Mouse (Mus musculus) E14TG2a.4 (cell line): Measurements from ENCODE around the gene Zfr.

ENCODE experiments used
- H3K27me3 ChIP-seq: 2 replicates; pipeline ENCODE4 v1.6.1; 2014; ENCODE audit warnings: low read length, control low read depth; ENCODE audit not compliant: insufficient read depth
- H3K36me3 ChIP-seq: 2 replicates; pipeline ENCODE4 v1.6.1; 2014; ENCODE audit warnings: low read length, control low read depth; ENCODE audit not compliant: insufficient read depth
- H3K4me1 ChIP-seq: replicated peaks from 2 replicates; pipeline ENCODE4 v1.6.1; 2014; ENCODE audit warnings: low read depth, low read length, control low read depth
- H3K4me3 ChIP-seq: replicated peaks from 2 replicates; pipeline ENCODE4 v1.5.1; 2014; ENCODE audit warnings: mild to moderate bottlenecking, low read length
- H3K9me3 ChIP-seq: 2 replicates; pipeline ENCODE4 v1.6.1; 2014; ENCODE audit warnings: low read length, control low read depth
- CTCF ChIP-seq: conservative IDR thresholded peaks from 2 replicates; pipeline ENCODE4 v1.5.1; 2014; ENCODE audit warnings: low read length
- NANOG ChIP-seq: IDR thresholded peaks from 2 replicates; pipeline ENCODE4 v1.6.1; 2014; ENCODE audit warnings: borderline replicate concordance, low read length, mixed read lengths
- POU5F1 ChIP-seq: IDR thresholded peaks from 2 replicates; pipeline ENCODE4 v1.6.1; 2014; ENCODE audit warnings: low read length, borderline replicate concordance

Gene Zfr

DNA sequence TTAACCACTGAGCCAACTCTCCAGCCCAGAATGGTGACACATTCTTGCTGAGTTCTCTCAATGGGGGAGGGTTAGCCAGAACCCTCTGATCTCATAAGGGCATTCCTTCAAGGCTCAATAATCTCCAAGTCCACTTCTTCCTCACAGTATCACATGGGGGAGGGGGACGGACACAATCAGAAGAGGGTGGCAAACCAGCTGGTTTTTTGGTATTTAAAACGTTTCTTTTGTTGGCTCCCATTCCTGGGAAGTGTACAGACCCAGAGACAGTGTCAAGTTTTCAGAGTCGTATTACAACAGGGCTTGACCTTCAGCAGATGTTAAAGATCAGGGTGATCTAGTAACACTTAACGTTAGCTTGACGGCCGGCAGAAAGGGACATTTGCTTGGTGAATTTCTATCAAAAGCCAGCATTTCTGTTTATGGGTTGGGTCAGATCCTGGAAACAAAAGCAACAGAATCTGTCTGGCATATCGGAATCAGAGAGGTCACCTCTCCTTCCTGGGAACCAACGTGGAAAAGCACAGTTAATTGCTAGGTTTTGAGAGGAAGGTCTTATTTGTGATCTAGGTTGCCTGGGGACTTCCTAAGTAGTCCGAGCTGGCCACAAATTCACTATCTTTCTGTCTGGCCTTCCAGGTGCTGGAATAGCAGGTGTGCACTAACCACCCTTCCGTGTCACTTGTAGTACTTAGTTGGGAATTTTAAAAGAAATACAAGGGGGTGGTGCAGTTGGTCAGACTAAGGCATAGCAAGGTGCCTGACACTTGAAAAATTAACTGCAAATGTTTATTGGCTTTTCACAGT, 86.1 kb downstream of the Zfr start:
- Histone ChIP-seq H3K4me3 (peak overlapping the region; percentile 95), H3K36me3 (peaks cover 8% of the 10 kb centered on the region), H3K9me3 (no peaks in the 10 kb centered on the region), H3K27me3 (no peaks in the 10 kb centered on the region), H3K4me1 (peaks cover 73% of the 10 kb centered on the region)
- no peak for TF ChIP-seq POU5F1
- peak; percentile 95 for TF ChIP-seq NANOG
- no peak for TF ChIP-seq CTCF

- Histone ChIP-seq H3K36me3 (peaks cover 8% of the 10 kb centered on the region), H3K27me3 (no peaks in the 10 kb centered on the region), H3K4me3 (peak within 1 kb of the TSS; percentile 95), H3K9me3 (no peaks in the 10 kb centered on the region), H3K4me1 (peaks cover 78% of the 10 kb centered on the region)
- TF ChIP-seq POU5F1 = no peak
- no peak for TF ChIP-seq CTCF
- TF ChIP-seq NANOG = no peak
Observed at GRCm38 (mm10) chr15:12204319-12205159, 86.9 kb downstream of the Zfr start, which contains the start of gene Mtmr12. TSS of gene Mtmr12 (plus strand) at chr15:12205028.

DNA sequence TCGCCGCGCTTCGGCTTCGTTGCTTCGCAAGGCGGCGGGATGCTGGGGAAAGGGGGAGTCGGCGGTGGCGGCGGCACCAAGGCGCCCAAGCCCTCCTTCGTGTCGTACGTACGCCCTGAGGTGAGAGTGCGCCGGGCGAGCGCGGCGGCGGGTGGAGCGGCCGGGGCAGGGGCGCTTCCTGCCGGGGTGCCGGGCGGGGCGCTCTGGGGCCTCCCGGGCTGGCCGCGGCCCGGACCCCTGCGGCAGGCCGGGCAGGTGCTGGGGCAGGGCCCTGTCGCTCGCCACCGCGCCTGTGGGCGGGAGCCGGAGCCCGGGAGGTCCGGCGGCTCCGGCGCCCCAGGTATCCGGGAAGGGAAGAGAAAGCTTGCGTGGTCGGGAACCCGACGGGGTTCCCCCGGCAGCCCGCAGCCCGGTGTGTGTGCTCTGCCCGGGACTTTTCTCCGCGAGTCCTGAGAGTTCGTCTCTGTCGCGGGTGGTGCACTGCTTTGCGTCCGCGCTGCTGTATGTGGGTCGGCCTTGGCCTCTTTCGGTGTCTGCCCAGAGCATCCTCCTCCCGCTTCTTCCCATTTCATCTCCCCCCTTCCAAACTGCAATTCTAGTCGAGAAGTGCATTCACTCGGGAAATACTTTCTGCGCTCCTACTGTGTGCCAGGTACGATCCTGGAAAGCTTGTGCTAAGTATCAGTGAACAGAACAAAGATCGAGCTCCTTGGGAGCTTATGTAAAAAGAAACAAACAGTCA, 87.7 kb downstream of the Zfr start:
- H3K36me3 ChIP-seq = peaks cover 8% of the 10 kb centered on the region
- no peak for TF ChIP-seq POU5F1
- no peak for TF ChIP-seq CTCF
- TF ChIP-seq NANOG = no peak
- H3K4me3 ChIP-seq = peak overlapping the region; percentile 95
- peaks cover 78% of the 10 kb centered on the region for H3K4me1 ChIP-seq
- no peaks in the 10 kb centered on the region for H3K27me3 ChIP-seq
- H3K9me3 ChIP-seq = no peaks in the 10 kb centered on the region

- TF ChIP-seq CTCF (no peak), NANOG (no peak), POU5F1 (no peak)
- H3K4me1 ChIP-seq = peaks cover 80% of the 10 kb centered on the region
- H3K4me3 ChIP-seq = peak overlapping the region; percentile 95
- H3K36me3 ChIP-seq = peaks cover 8% of the 10 kb centered on the region
- H3K9me3 ChIP-seq = no peaks in the 10 kb centered on the region
- H3K27me3 ChIP-seq = no peaks in the 10 kb centered on the region
Observed at GRCm38 (mm10) chr15:12205902-12206645, 88.4 kb downstream of the Zfr start.

- H3K36me3 ChIP-seq = peaks cover 13% of the 10 kb centered on the region
- H3K27me3 ChIP-seq = no peaks in the 10 kb centered on the region
- no peak for TF ChIP-seq CTCF
- peak; percentile 56; the same call in 1 of the 2 replicates for TF ChIP-seq NANOG
- no peak for TF ChIP-seq POU5F1
- peaks cover 80% of the 10 kb centered on the region for H3K4me1 ChIP-seq
- no peaks in the 10 kb centered on the region for H3K9me3 ChIP-seq
- H3K4me3 ChIP-seq = peak overlapping the region; percentile 95
Observed at GRCm38 (mm10) chr15:12206646-12207222, 89.1 kb downstream of the Zfr start.

DNA sequence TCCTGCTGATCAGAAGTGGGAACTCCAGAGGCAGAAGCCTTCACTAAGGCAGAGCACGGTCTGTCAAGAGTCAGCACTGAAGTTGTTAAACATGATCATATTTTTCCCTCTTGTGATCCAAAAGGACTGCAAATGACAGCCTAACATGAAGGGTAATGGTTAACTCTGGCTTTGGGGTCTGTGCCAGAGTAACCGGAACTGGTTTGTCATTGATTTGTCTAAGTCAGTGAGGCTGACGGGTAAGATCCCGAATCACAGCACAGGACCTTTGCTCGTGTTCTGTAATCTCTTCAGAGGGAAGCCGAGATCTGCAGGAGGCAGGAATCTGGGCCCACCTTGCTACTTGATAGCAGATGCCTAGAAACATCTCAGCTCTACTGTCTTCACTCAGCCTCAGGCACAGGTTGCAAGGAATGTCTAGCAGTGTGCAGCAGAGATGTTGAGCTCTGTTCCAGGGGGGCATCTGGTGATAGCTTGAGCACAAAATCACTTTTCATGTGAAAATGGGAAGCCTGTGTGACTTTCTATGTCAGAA, 90.0 kb downstream of the Zfr start:
- Histone ChIP-seq H3K4me1 (peaks cover 80% of the 10 kb centered on the region), H3K9me3 (no peaks in the 10 kb centered on the region), H3K36me3 (peaks cover 17% of the 10 kb centered on the region), H3K4me3 (peak overlapping the region; percentile 95), H3K27me3 (no peaks in the 10 kb centered on the region)
- no peak for TF ChIP-seq POU5F1
- no peak for TF ChIP-seq NANOG
- TF ChIP-seq CTCF = no peak

DNA sequence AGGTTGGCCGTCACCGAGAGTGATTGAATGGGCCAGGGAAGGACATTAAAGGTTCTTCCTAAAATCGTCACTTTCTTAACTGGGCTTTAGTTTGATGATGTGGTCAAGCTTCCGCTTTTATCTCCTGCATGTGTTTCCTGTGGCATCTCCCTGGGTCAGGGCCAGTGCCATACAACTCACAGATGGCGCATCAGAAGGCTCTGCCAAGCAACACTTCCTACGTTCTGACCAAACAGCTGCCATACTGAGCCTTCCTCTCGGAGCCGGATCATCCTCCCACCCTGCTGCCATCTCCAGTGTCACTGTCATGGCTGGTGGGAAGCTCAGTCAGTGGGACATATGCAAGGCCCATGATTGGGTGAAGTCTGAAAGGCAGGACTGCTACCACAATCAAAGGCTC, 93.9 kb downstream of the Zfr start:
- Histone ChIP-seq H3K4me1 (peaks cover 100% of the 10 kb centered on the region), H3K27me3 (no peaks in the 10 kb centered on the region), H3K4me3 (no peak overlapping the region), H3K36me3 (peaks cover 35% of the 10 kb centered on the region), H3K9me3 (no peaks in the 10 kb centered on the region)
- TF ChIP-seq CTCF (no peak), POU5F1 (no peak), NANOG (no peak)
